Mouse (Mus musculus) small intestine, adult 2 months (tissue): Measurements from ENCODE around the gene Hk2.

Experiments used
- CTCF ChIP-seq: fragments of 200-500 bp; IDR thresholded peaks from 2 replicates; pipeline ENCODE4 v1.5.1; 2012; ENCODE audit warnings: low read depth, mild to moderate bottlenecking, control low read depth, inconsistent platforms, low read length, moderate library complexity, mixed read lengths; ENCODE audit not compliant: insufficient replicate concordance, insufficient read length; ENCODE audit errors: extremely low read depth
- POLR2A ChIP-seq: fragments of 200-500 bp; IDR thresholded peaks from 2 replicates; pipeline ENCODE4 v1.6.1; 2012; ENCODE audit warnings: low read depth, mild to moderate bottlenecking, control low read depth, inconsistent platforms, low read length, moderate library complexity

DNA sequence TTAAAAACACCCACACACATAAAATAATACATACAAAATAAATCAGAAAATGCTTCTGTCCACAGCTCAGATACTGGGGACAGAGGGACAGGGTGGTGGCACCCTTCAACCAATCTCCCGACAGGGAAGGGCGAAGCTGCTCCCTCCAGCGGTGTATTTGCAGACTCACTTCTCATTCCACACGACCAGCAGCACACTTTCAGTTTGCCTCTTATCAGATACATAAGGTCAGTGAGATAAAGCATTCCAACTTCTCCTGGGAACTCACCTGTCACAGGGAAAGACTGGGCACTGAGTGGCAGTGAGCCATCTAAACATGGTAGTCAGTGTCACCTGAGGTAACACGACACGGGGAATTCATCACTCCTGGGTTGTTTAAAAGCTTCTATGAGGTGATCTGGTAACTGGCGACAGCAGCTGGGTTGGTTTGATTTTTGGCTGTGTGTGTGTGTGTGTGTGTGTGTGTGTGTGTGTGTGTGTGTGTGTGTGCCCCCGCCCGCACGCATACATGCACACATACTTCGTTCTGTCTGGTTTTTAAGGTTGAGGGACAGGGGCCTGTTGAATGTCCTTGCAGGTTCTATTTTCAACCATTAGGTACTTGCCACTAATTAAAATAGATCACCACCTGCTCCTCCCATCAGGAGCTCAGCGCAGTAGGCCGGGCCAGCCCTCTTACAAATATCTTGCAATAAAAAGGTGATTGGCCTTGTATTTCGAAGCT is 20.5 kb downstream of the Hk2 start:
- TF ChIP-seq CTCF (peak; percentile 73; the same call in 1 of the 2 replicates), POLR2A (no peak)
